Mouse (Mus musculus): ENCODE measurements at regions not wholly inside any gene's neighbourhood (a gene's known extent, or its start where the extent isn't known, plus 50 kb on each side); places are given as distances from the start of the nearest gene placed in this dataset.

GRCm38 (mm10) chr11:21478191-21478590 lies 93.8 kb upstream of the Wdpcp start:
- no peak for DNase-seq (ENCODE audit: extremely low read depth, insufficient read length, low spot score)

GRCm38 (mm10) chr11:21470711-21471110 lies 99.7 kb upstream of the Ugp2 start:
- DNase-seq (ENCODE audit: extremely low read depth, insufficient read length, low spot score) = no peak

GRCm38 (mm10) chr11:21468465-21468864 lies 97.5 kb upstream of the Ugp2 start:
- DNase-seq (ENCODE audit: extremely low read depth, insufficient read length, low spot score) = no peak

- no peak for DNase-seq (ENCODE audit: extremely low read depth, insufficient read length, low spot score)
Observed at GRCm38 (mm10) chr11:21460011-21460410, 89.0 kb upstream of the Ugp2 start.

- no peak for DNase-seq (ENCODE audit: extremely low read depth, insufficient read length, low spot score)
Observed at GRCm38 (mm10) chr11:21453308-21454106, 82.5 kb upstream of the Ugp2 start.

GRCm38 (mm10) chr11:21433726-21434125 lies 62.7 kb upstream of the Ugp2 start:
- no peak for DNase-seq (ENCODE audit: extremely low read depth, insufficient read length, low spot score)

- DNase-seq (ENCODE audit: extremely low read depth, insufficient read length, low spot score) = no peak
Observed at GRCm38 (mm10) chr11:21430021-21430420, 59.0 kb upstream of the Ugp2 start.

- DNase-seq (ENCODE audit: extremely low read depth, insufficient read length, low spot score) = peak; percentile 28
Observed at GRCm38 (mm10) chr11:21428749-21429148, 57.7 kb upstream of the Ugp2 start.

- DNase-seq (ENCODE audit: extremely low read depth, insufficient read length, low spot score) = no peak
Observed at GRCm38 (mm10) chr11:21428013-21428317, 57.0 kb upstream of the Ugp2 start.

- no peak for DNase-seq (ENCODE audit: extremely low read depth, insufficient read length, low spot score)
Observed at GRCm38 (mm10) chr11:21427291-21428012, 56.5 kb upstream of the Ugp2 start.

- DNase-seq (ENCODE audit: extremely low read depth, insufficient read length, low spot score) = no peak
Observed at GRCm38 (mm10) chr11:21425480-21426101, 54.6 kb upstream of the Ugp2 start.

GRCm38 (mm10) chr11:21424345-21424744 lies 53.3 kb upstream of the Ugp2 start:
- no peak for DNase-seq (ENCODE audit: extremely low read depth, insufficient read length, low spot score)

- no peak for DNase-seq (ENCODE audit: extremely low read depth, insufficient read length, low spot score)
Observed at GRCm38 (mm10) chr11:21422281-21422878, 51.4 kb upstream of the Ugp2 start.

All from 3134 (cell line).